Mouse (Mus musculus) thymus, adult 2 months (tissue): Measurements from ENCODE around the gene Cnih3. TPM values are rescaled to one million over a fixed set of nuclear protein-coding genes. Genes with fewer than 3 reads are reported as not detected.

Source experiments
- DNase-seq: peaks from one replicate; pipeline ENCODE4 v3.0.0; 2021
- H3K27ac ChIP-seq: fragments of 200-500 bp; 2 replicates; pipeline ENCODE4 v1.5.1; 2012; ENCODE audit warnings: low read length, control low read depth; ENCODE audit not compliant: control insufficient read depth, insufficient read depth
- H3K27me3 ChIP-seq: fragments of 200-500 bp; 2 replicates; pipeline ENCODE4 v1.6.1; 2012; ENCODE audit warnings: mild to moderate bottlenecking, low read length, moderate library complexity, mixed read lengths; ENCODE audit not compliant: control insufficient read depth, insufficient read depth
- H3K36me3 ChIP-seq: fragments of 200-500 bp; 2 replicates; pipeline ENCODE4 v1.6.1; 2012; ENCODE audit warnings: mild to moderate bottlenecking, low read length, moderate library complexity; ENCODE audit not compliant: control insufficient read depth, insufficient read depth
- H3K4me1 ChIP-seq: fragments of 200-500 bp; replicated peaks from 2 replicates; pipeline ENCODE4 v1.6.1; 2012; ENCODE audit warnings: low read length; ENCODE audit not compliant: control insufficient read depth, insufficient read depth
- H3K4me3 ChIP-seq: fragments of 200-500 bp; 2 replicates; pipeline ENCODE4 v1.5.1; 2012; ENCODE audit warnings: mild to moderate bottlenecking, low read length, control low read depth, moderate library complexity; ENCODE audit not compliant: control insufficient read depth, insufficient read depth
- CTCF ChIP-seq: fragments of 200-500 bp; IDR thresholded peaks from 2 replicates; pipeline ENCODE4 v1.5.1; 2012; ENCODE audit warnings: mild to moderate bottlenecking, control low read depth, low read length, moderate library complexity, borderline replicate concordance; ENCODE audit not compliant: control insufficient read depth, poor library complexity, insufficient read depth; ENCODE audit errors: extremely low read depth
- POLR2A ChIP-seq: fragments of 200-500 bp; IDR thresholded peaks from 2 replicates; pipeline ENCODE4 v1.6.1; 2012; ENCODE audit warnings: mild to moderate bottlenecking, low read length, control low read depth, moderate library complexity; ENCODE audit not compliant: control insufficient read depth, poor library complexity, insufficient read depth; ENCODE audit errors: extremely low read depth
- WGBS: fragments of 180-500 bp; shearing (Covaris S2); methylation state at CpG from one replicate; pipeline ENCODE4 v1.1.7; 2018; 5-methylcytosine and 5-hydroxymethylcytosine counted together
- polyA plus RNA-seq: library from polyadenylated mRNA; depleted of rRNA; stranded (reverse); fragments of >200 nt; gene quantifications from 2 replicates; pipeline ENCODE4 v1.2.3, GENCODE M21; 2012

Gene Cnih3
- polyA plus RNA-seq, 1 experiment, result not detected

- DNase-seq, result no peak
- Histone ChIP-seq H3K27me3 (no peaks in the 10 kb centered on the region), H3K4me1 (peaks cover 9% of the 10 kb centered on the region), H3K27ac (no peak overlapping the region), H3K4me3 (no peak overlapping the region), H3K36me3 (no peaks in the 10 kb centered on the region)
- no peak for TF ChIP-seq POLR2A
- TF ChIP-seq CTCF, result no peak
- 88% methylated on average over 10 of the region's 10 CpGs for WGBS
Measured at GRCm38 (mm10) chr1:181327636-181328420, 24.6 kb upstream of the Cnih3 start.

GRCm38 (mm10) chr1:181329110-181329509 lies 23.3 kb upstream of the Cnih3 start:
- Histone ChIP-seq H3K27ac (no peak overlapping the region), H3K27me3 (no peaks in the 10 kb centered on the region), H3K4me1 (peaks cover 10% of the 10 kb centered on the region), H3K36me3 (no peaks in the 10 kb centered on the region), H3K4me3 (no peak overlapping the region)
- no peak for DNase-seq
- WGBS, result 81% methylated on average over 3 of the region's 3 CpGs
- TF ChIP-seq POLR2A (no peak), CTCF (no peak)

- H3K36me3 ChIP-seq, result no peaks in the 10 kb centered on the region
- no peak for TF ChIP-seq CTCF
- TF ChIP-seq POLR2A, result no peak
- no peak overlapping the region for H3K4me3 ChIP-seq
- peak overlapping the region; percentile 39 for H3K27ac ChIP-seq
- no peaks in the 10 kb centered on the region for H3K27me3 ChIP-seq
- peaks cover 35% of the 10 kb centered on the region for H3K4me1 ChIP-seq
- peak; percentile 13 for DNase-seq
- 21% methylated on average over 2 of the region's 2 CpGs for WGBS
Measured at GRCm38 (mm10) chr1:181332597-181332996, 19.8 kb upstream of the Cnih3 start.

- Histone ChIP-seq H3K4me3 (no peak overlapping the region), H3K36me3 (no peaks in the 10 kb centered on the region), H3K4me1 (peaks cover 39% of the 10 kb centered on the region), H3K27ac (peak overlapping the region; percentile 97), H3K27me3 (no peaks in the 10 kb centered on the region)
- WGBS, result 26% methylated on average over 6 of the region's 6 CpGs
- no peak for TF ChIP-seq POLR2A
- 0 out of 2 replicates have a peak, but pooled peaks have one; percentile 12 for TF ChIP-seq CTCF
- DNase-seq, result peak; percentile 76
Measured at GRCm38 (mm10) chr1:181334329-181335018, 18.0 kb upstream of the Cnih3 start.

- Histone ChIP-seq H3K4me1 (peaks cover 39% of the 10 kb centered on the region), H3K4me3 (no peak overlapping the region; the same call in 1 of the 2 replicates), H3K27ac (peak overlapping the region; percentile 97), H3K27me3 (no peaks in the 10 kb centered on the region), H3K36me3 (no peaks in the 10 kb centered on the region)
- WGBS, result 63% methylated on average over 5 of the region's 5 CpGs
- TF ChIP-seq POLR2A, result no peak
- no peak for TF ChIP-seq CTCF
- no peak for DNase-seq
Measured at GRCm38 (mm10) chr1:181335019-181335365, 17.4 kb upstream of the Cnih3 start.

GRCm38 (mm10) chr1:181335388-181335787 lies 17.0 kb upstream of the Cnih3 start:
- no peaks in the 10 kb centered on the region for H3K27me3 ChIP-seq
- DNase-seq, result peak; percentile 75
- peak overlapping the region; percentile 97 for H3K27ac ChIP-seq
- TF ChIP-seq POLR2A, result no peak
- no peak for TF ChIP-seq CTCF
- no peaks in the 10 kb centered on the region for H3K36me3 ChIP-seq
- 8% methylated on average over 4 of the region's 4 CpGs for WGBS
- peaks cover 39% of the 10 kb centered on the region for H3K4me1 ChIP-seq
- H3K4me3 ChIP-seq, result no peak overlapping the region
